Mouse (Mus musculus): Measurements from ENCODE around the gene Ankef1. TPM values are rescaled to one million over a fixed set of nuclear protein-coding genes. Genes with fewer than 3 reads are reported as not detected.
A peak's percentile ranks its signal among the peaks of the same experiment; 100 is the strongest.

Ankef1 gene
- 0.09 and 0.18 TPM in 2 replicates for polyA plus RNA-seq (2014; fragmentation: Nextera tagmentation; extraction: Ambion mirVana)

DNA sequence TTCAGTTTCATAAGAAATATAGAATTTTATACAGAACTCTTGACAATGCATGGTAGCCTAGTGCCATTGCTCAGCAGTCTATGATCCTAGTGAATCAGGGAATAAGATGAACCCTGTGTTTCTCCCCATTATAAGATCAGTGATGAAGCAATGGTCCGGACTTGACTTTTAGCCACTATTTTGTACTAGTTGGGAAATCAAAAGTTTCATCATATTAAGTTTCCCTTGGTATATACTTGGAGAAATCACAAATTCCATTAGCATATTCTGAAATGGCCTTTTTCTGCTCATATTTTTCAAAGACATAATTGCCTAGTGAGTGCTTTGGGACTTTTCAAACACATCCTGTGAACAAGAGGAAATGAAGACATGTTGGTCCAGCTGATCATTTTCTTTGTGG, at the start of gene Ankef1:
TSS of gene Ankef1 (plus strand) at position 260 of the 400 bp plus-strand sequence.
- Histone ChIP-seq H3K9ac (ENCODE audit: low read length) (no peak within 1 kb of the TSS), H3K9me3 (ENCODE audit: control insufficient read depth, low read length) (no peaks in the 10 kb centered on the region), H3K27ac (replicated peaks in 1 of 2; ENCODE audit: control insufficient read depth in 1 of 2, insufficient read depth in 1 of 2, low read depth in 2 of 2, low read length in 2 of 2) (no peak within 1 kb of the TSS), H3K27me3 (ENCODE audit: control insufficient read depth, insufficient read depth, low read length) (no peaks in the 10 kb centered on the region), H3K4me2 (ENCODE audit: low read length) (no peak within 1 kb of the TSS), H3K4me3 (ENCODE audit: control insufficient read depth in 1 of 2, insufficient read depth in 1 of 2, low read depth in 1 of 2, low read length in 2 of 2) (no peak within 1 kb of the TSS), H3K4me1 (ENCODE audit: control insufficient read depth in 2 of 2, insufficient read depth in 2 of 2, low read length in 2 of 2) (no peaks in the 10 kb centered on the region), H3K36me3 (ENCODE audit: control insufficient read depth, insufficient read depth, low read length) (no peaks in the 10 kb centered on the region)
- ATAC-seq (ENCODE audit: insufficient number of reproducible peaks, insufficient read depth, low FRiP score, low read depth): no peak
- 83% methylated on average over 1 of the region's 1 CpGs for WGBS

DNA sequence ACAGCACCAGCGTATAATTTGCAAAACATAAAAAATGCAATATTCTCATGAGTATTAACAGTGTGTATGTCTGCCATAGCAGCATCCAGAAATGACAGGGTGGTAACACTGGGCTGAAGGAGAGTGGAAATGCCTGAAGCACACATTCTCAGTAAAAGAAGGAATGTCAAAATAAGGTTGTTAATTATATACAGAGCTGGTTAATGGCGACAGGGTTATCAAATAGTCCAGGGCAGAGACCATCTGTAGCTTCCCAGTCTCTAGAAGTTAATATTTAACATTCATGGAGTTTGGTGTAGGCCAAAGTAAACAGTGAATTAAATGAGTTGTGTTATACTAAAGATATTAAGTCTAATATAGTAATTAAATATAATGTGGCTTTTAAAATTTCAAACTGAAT, 45.2 kb upstream of the Ankef1 start:
- 78% methylated on average over 2 of the region's 2 CpGs for WGBS

DNA sequence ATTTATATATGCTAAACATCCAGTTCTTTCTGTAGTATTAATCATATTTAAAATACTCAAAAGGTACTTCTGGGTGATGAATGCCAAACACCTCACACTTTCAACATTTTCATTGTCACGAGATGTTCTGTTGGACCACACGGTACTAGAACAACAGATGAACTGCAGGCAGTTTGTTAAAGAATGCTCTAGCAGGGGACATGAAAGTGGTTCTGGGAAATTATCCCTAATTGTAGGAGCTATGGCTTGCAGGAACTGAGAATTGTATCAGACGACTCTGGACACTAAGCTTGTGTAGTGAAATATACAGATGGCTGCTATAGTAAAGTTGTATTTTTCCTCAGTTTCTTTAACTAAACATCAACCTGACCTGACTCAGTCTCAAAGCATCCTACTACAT, 44.8 kb upstream of the Ankef1 start:
- ATAC-seq (ENCODE audit: insufficient number of reproducible peaks, insufficient read depth, low FRiP score, low read depth): no peak
- no peaks in the 10 kb centered on the region for H3K36me3 ChIP-seq (ENCODE audit: control insufficient read depth, insufficient read depth, low read length)
- 79% methylated on average over 3 of the region's 3 CpGs for WGBS
- H3K9me3 ChIP-seq (ENCODE audit: control insufficient read depth, low read length): no peaks in the 10 kb centered on the region
- no peak overlapping the region for H3K27ac ChIP-seq (replicated peaks in 1 of 2; ENCODE audit: control insufficient read depth in 1 of 2, insufficient read depth in 1 of 2, low read depth in 2 of 2, low read length in 2 of 2)
- no peak overlapping the region for H3K4me2 ChIP-seq (ENCODE audit: low read length)
- no peaks in the 10 kb centered on the region for H3K27me3 ChIP-seq (ENCODE audit: control insufficient read depth, insufficient read depth, low read length)
- H3K4me1 ChIP-seq (ENCODE audit: control insufficient read depth in 2 of 2, insufficient read depth in 2 of 2, low read length in 2 of 2): no peaks in the 10 kb centered on the region
- H3K9ac ChIP-seq (ENCODE audit: low read length): no peak overlapping the region
- no peak overlapping the region for H3K4me3 ChIP-seq (ENCODE audit: control insufficient read depth in 1 of 2, insufficient read depth in 1 of 2, low read depth in 1 of 2, low read length in 2 of 2)

More for the DNA sequence above, 45.2 kb upstream of the Ankef1 start:
- ATAC-seq (ENCODE audit: insufficient number of reproducible peaks, insufficient read depth, low FRiP score, low read depth): no peak
- no peaks in the 10 kb centered on the region for H3K36me3 ChIP-seq (ENCODE audit: control insufficient read depth, insufficient read depth, low read length)
- no peak overlapping the region for H3K9ac ChIP-seq (ENCODE audit: low read length)
- H3K27ac ChIP-seq (replicated peaks in 1 of 2; ENCODE audit: control insufficient read depth in 1 of 2, insufficient read depth in 1 of 2, low read depth in 2 of 2, low read length in 2 of 2): no peak overlapping the region
- H3K4me1 ChIP-seq (ENCODE audit: control insufficient read depth in 2 of 2, insufficient read depth in 2 of 2, low read length in 2 of 2): no peaks in the 10 kb centered on the region
- H3K4me3 ChIP-seq (ENCODE audit: control insufficient read depth in 1 of 2, insufficient read depth in 1 of 2, low read depth in 1 of 2, low read length in 2 of 2): no peak overlapping the region
- no peaks in the 10 kb centered on the region for H3K9me3 ChIP-seq (ENCODE audit: control insufficient read depth, low read length)
- H3K27me3 ChIP-seq (ENCODE audit: control insufficient read depth, insufficient read depth, low read length): no peaks in the 10 kb centered on the region
- H3K4me2 ChIP-seq (ENCODE audit: low read length): no peak overlapping the region

DNA sequence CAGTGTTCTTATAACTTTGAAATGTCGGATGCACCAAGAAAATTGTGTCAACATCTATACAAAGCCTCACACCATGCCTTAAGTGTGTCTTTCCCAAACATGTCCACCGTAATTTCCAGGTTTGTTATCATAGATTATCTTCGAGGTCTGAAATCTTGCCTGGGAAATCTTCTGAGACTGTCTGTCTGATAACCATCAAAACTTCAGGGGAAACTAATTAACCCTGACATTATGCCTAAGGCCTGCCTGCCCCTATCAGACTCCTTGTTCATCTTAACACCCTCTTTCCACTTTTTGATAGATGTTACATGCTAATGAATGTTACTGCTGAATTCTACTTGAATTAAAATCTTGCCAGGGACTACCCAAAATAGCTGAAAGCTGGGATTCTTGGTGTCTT, 24.1 kb upstream of the Ankef1 start:
- H3K4me3 ChIP-seq (ENCODE audit: control insufficient read depth in 1 of 2, insufficient read depth in 1 of 2, low read depth in 1 of 2, low read length in 2 of 2): no peak overlapping the region
- H3K4me1 ChIP-seq (ENCODE audit: control insufficient read depth in 2 of 2, insufficient read depth in 2 of 2, low read length in 2 of 2): no peaks in the 10 kb centered on the region
- H3K4me2 ChIP-seq (ENCODE audit: low read length): no peak overlapping the region
- WGBS: 68% methylated on average over 3 of the region's 3 CpGs
- no peak overlapping the region for H3K9ac ChIP-seq (ENCODE audit: low read length)
- no peaks in the 10 kb centered on the region for H3K9me3 ChIP-seq (ENCODE audit: control insufficient read depth, low read length)
- no peak overlapping the region for H3K27ac ChIP-seq (replicated peaks in 1 of 2; ENCODE audit: control insufficient read depth in 1 of 2, insufficient read depth in 1 of 2, low read depth in 2 of 2, low read length in 2 of 2)
- ATAC-seq (ENCODE audit: insufficient number of reproducible peaks, insufficient read depth, low FRiP score, low read depth): no peak
- H3K36me3 ChIP-seq (ENCODE audit: control insufficient read depth, insufficient read depth, low read length): no peaks in the 10 kb centered on the region
- H3K27me3 ChIP-seq (ENCODE audit: control insufficient read depth, insufficient read depth, low read length): no peaks in the 10 kb centered on the region

DNA sequence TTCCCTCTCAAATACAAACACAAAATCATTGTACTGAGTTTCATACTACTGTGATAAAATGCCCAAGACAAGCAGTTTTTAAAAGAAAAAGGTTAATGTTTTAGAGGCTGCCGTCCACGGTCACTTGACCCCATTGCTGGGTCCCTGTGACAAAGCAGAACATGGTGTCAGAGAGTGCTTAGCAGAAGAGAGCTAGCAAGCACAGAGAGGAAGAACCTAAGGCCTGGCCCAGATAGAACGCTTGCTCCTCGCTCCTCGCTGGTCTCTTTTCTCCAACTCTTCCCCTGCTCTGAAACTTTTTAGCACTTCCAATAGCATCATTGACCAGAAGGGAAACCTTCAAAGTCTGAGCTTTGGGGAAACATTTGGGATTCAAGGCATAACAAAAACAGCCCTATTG, 19.4 kb upstream of the Ankef1 start:
- Histone ChIP-seq H3K27me3 (ENCODE audit: control insufficient read depth, insufficient read depth, low read length) (no peaks in the 10 kb centered on the region), H3K36me3 (ENCODE audit: control insufficient read depth, insufficient read depth, low read length) (no peaks in the 10 kb centered on the region), H3K4me1 (ENCODE audit: control insufficient read depth in 2 of 2, insufficient read depth in 2 of 2, low read length in 2 of 2) (no peaks in the 10 kb centered on the region; a peak in 1 of 4 replicates), H3K9me3 (ENCODE audit: control insufficient read depth, low read length) (no peaks in the 10 kb centered on the region), H3K4me2 (ENCODE audit: low read length) (no peak overlapping the region), H3K4me3 (ENCODE audit: control insufficient read depth in 1 of 2, insufficient read depth in 1 of 2, low read depth in 1 of 2, low read length in 2 of 2) (no peak overlapping the region), H3K27ac (replicated peaks in 1 of 2; ENCODE audit: control insufficient read depth in 1 of 2, insufficient read depth in 1 of 2, low read depth in 2 of 2, low read length in 2 of 2) (no peak overlapping the region), H3K9ac (ENCODE audit: low read length) (no peak overlapping the region)
- 74% methylated on average over 5 of the region's 5 CpGs for WGBS
- no peak for ATAC-seq (ENCODE audit: insufficient number of reproducible peaks, insufficient read depth, low FRiP score, low read depth)

DNA sequence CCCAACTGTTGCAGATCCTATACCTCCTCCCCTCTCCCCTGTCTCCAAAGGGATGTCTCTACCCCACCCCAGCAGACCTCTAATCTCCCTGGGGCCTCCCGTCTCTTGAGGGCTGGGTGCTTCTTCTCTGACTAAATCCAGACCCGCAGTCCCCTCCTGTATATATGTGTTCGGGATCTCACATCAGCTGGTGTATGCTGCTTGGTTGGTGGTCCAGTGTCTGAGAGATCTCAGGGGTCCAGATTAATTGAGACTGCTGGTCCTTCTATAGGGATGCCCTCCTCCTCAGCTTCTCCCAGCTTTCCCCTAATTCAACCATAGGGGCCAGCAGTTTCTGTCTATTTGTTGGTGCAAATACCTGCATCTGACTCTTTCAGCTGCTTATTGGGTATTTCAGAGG, 18.7 kb upstream of the Ankef1 start:
- Histone ChIP-seq H3K9me3 (ENCODE audit: control insufficient read depth, low read length) (no peaks in the 10 kb centered on the region), H3K4me3 (ENCODE audit: control insufficient read depth in 1 of 2, insufficient read depth in 1 of 2, low read depth in 1 of 2, low read length in 2 of 2) (no peak overlapping the region), H3K27ac (replicated peaks in 1 of 2; ENCODE audit: control insufficient read depth in 1 of 2, insufficient read depth in 1 of 2, low read depth in 2 of 2, low read length in 2 of 2) (no peak overlapping the region), H3K4me1 (ENCODE audit: control insufficient read depth in 2 of 2, insufficient read depth in 2 of 2, low read length in 2 of 2) (no peaks in the 10 kb centered on the region; a peak in 1 of 4 replicates), H3K4me2 (ENCODE audit: low read length) (no peak overlapping the region), H3K27me3 (ENCODE audit: control insufficient read depth, insufficient read depth, low read length) (no peaks in the 10 kb centered on the region), H3K36me3 (ENCODE audit: control insufficient read depth, insufficient read depth, low read length) (no peaks in the 10 kb centered on the region), H3K9ac (ENCODE audit: low read length) (no peak overlapping the region)
- ATAC-seq (ENCODE audit: insufficient number of reproducible peaks, insufficient read depth, low FRiP score, low read depth): no peak
- WGBS: 56% methylated on average over 3 of the region's 3 CpGs

DNA sequence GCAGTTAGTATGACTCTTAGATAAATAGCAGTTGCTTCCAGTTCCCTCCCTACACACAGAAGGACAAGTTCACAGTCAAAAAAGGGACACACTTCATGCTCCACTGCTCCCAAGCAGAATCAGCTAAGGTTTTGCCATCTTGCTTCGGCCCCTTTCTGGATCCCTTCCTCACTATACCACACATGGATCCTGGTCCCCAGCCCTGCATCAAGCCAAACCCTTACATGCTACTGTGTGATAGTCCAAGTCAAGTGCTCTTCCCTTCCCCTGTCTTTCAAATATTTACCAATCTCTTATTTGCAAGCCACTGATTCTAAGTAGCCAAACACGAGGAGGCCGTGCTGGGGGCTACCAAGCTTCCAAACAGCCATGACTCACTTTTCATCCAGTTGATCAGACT, 16.8 kb upstream of the Ankef1 start:
- ATAC-seq (ENCODE audit: insufficient number of reproducible peaks, insufficient read depth, low FRiP score, low read depth): no peak
- WGBS: 63% methylated on average over 3 of the region's 3 CpGs
- H3K36me3 ChIP-seq (ENCODE audit: control insufficient read depth, insufficient read depth, low read length): no peaks in the 10 kb centered on the region

DNA sequence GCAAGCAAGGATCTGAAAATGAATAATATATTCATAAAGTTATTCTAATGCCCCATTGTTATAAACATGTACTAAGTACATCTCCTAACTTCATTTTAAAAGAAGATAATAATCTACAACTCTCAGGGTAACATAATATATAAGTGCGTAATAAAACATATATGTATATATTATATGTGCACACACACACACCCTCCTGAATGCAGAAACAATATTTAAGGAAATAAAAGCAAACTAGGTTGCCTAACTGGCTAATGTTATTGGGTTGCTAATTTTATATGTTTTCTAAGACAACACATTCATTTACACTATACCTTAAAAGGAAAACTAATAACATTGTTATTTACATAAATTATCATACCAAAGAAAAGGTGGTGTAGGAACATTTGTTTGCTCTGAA, 16.3 kb upstream of the Ankef1 start:
- 90% methylated on average over 1 of the region's 1 CpGs for WGBS
- H3K9ac ChIP-seq (ENCODE audit: low read length): peak overlapping the region; percentile 41; the same call in 1 of the 2 replicates
- no peaks in the 10 kb centered on the region for H3K9me3 ChIP-seq (ENCODE audit: control insufficient read depth, low read length)
- no peak for ATAC-seq (ENCODE audit: insufficient number of reproducible peaks, insufficient read depth, low FRiP score, low read depth)
- H3K4me3 ChIP-seq (ENCODE audit: control insufficient read depth in 1 of 2, insufficient read depth in 1 of 2, low read depth in 1 of 2, low read length in 2 of 2): peak overlapping the region in 1 of 2 experiments; percentile 19; a peak in 1 of 4 replicates
- H3K36me3 ChIP-seq (ENCODE audit: control insufficient read depth, insufficient read depth, low read length): no peaks in the 10 kb centered on the region
- no peak overlapping the region for H3K27ac ChIP-seq (replicated peaks in 1 of 2; ENCODE audit: control insufficient read depth in 1 of 2, insufficient read depth in 1 of 2, low read depth in 2 of 2, low read length in 2 of 2)
- no peaks in the 10 kb centered on the region; a peak in 1 of 4 replicates for H3K4me1 ChIP-seq (ENCODE audit: control insufficient read depth in 2 of 2, insufficient read depth in 2 of 2, low read length in 2 of 2)
- peak overlapping the region; percentile 48 for H3K4me2 ChIP-seq (ENCODE audit: low read length)
- H3K27me3 ChIP-seq (ENCODE audit: control insufficient read depth, insufficient read depth, low read length): no peaks in the 10 kb centered on the region

More for the DNA sequence above, 16.8 kb upstream of the Ankef1 start:
- no peaks in the 10 kb centered on the region for H3K9me3 ChIP-seq (ENCODE audit: control insufficient read depth, low read length)
- H3K4me2 ChIP-seq (ENCODE audit: low read length): no peak overlapping the region
- no peak overlapping the region for H3K4me3 ChIP-seq (ENCODE audit: control insufficient read depth in 1 of 2, insufficient read depth in 1 of 2, low read depth in 1 of 2, low read length in 2 of 2)
- H3K9ac ChIP-seq (ENCODE audit: low read length): no peak overlapping the region
- no peaks in the 10 kb centered on the region for H3K27me3 ChIP-seq (ENCODE audit: control insufficient read depth, insufficient read depth, low read length)
- no peak overlapping the region for H3K27ac ChIP-seq (replicated peaks in 1 of 2; ENCODE audit: control insufficient read depth in 1 of 2, insufficient read depth in 1 of 2, low read depth in 2 of 2, low read length in 2 of 2)
- no peaks in the 10 kb centered on the region; a peak in 1 of 4 replicates for H3K4me1 ChIP-seq (ENCODE audit: control insufficient read depth in 2 of 2, insufficient read depth in 2 of 2, low read length in 2 of 2)
